Mouse (Mus musculus) limb, embryonic 12.5 days (tissue): ENCODE data around the gene Slc25a53. TPM values are rescaled to one million over a fixed set of nuclear protein-coding genes. Genes with fewer than 3 reads are reported as not detected.
"Not testable (repeated sequence)": the region's sequence is repeated elsewhere in the genome, so short reads cannot be mapped to it uniquely, and the experiment has no call there.

Source experiments
- ATAC-seq: fragments of 200-750 bp; cut with Nextera tagmentation; 2 replicates; pipeline ENCODE4 v1.8.0; 2017; ENCODE audit warnings: low read depth, moderate TSS enrichment; ENCODE audit not compliant: insufficient number of reproducible peaks, insufficient read depth, low FRiP score, low TSS enrichment
- H3K27ac ChIP-seq: fragments of 300-500 bp; sonication (generic); 2 replicates; pipeline ENCODE4 v1.5.1; 2016; ENCODE audit warnings: mild to moderate bottlenecking, moderate library complexity
- H3K27me3 ChIP-seq: fragments of 300-500 bp; sonication (generic); 2 replicates; pipeline ENCODE4 v1.6.1; 2016; ENCODE audit warnings: mild to moderate bottlenecking, moderate library complexity
- H3K36me3 ChIP-seq: fragments of 300-500 bp; sonication (generic); 2 replicates; pipeline ENCODE4 v1.6.1; 2016; ENCODE audit warnings: mild to moderate bottlenecking, moderate library complexity
- H3K4me1 ChIP-seq: fragments of 300-500 bp; sonication (generic); replicated peaks from 2 replicates; pipeline ENCODE4 v1.6.1; 2016
- H3K4me2 ChIP-seq: fragments of 300-500 bp; sonication (generic); 2 replicates; pipeline ENCODE4 v1.6.1; 2016; ENCODE audit warnings: mild to moderate bottlenecking, moderate library complexity
- H3K4me3 ChIP-seq: fragments of 300-500 bp; sonication (generic); replicated peaks from 2 replicates; pipeline ENCODE4 v1.5.1; 2016; ENCODE audit warnings: mild to moderate bottlenecking
- H3K9ac ChIP-seq: fragments of 300-500 bp; sonication (generic); replicated peaks from 2 replicates; pipeline ENCODE4 v1.6.1; 2016; ENCODE audit warnings: mild to moderate bottlenecking, moderate library complexity
- H3K9me3 ChIP-seq: fragments of 300-500 bp; sonication (generic); 2 replicates; pipeline ENCODE4 v1.6.1; 2016; ENCODE audit warnings: mild to moderate bottlenecking, moderate library complexity
- WGBS: fragments of 180-500 bp; shearing (Covaris S2); methylation state at CpG from one replicate; pipeline ENCODE4 v1.1.7; 2016; 5-methylcytosine and 5-hydroxymethylcytosine counted together
- polyA plus RNA-seq: library from polyadenylated mRNA; unstranded; fragments of >200 nt; fragmentation: Nextera tagmentation; extraction: Ambion mirVana; gene quantifications from 2 replicates; pipeline ENCODE4 v1.2.1, GENCODE M21; 2016

The Slc25a53 gene
- polyA plus RNA-seq, 1 experiment from 2014 or later, result 11.2 TPM

DNA sequence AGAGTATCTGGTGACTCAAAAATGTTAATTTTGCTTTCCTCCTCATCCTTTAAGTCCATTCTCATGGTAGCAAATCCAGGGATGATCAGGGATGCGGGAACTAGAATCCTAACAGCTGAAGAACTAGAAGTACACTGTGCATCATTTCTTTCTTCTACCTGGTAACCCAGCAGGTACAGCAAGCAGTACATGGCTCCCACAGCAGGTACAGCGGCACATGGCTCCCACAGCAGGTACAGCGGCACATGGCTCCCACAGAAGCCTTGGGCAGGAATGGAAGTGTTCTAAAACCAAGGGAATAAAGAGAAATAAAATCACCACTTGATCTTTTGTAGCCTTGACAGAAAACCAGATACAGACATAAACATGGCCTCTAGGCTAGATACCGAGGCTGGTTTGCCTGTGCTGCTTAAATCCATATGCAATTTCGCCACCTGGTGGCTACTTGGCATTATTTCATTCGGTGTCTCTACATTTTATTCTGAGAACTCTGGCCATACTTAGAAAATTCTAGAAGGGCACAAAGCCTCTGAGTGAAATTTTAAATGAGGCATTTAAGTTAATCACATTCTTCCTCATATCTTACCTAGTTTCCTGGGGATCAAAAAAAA lies 22.9 kb downstream of the Slc25a53 start:
- Histone ChIP-seq H3K4me2 (no peak overlapping the region), H3K27ac (no peak overlapping the region), H3K36me3 (peaks cover 3% of the 10 kb centered on the region; the same call in 1 of the 2 replicates), H3K27me3 (no peaks in the 10 kb centered on the region), H3K4me1 (no peaks in the 10 kb centered on the region), H3K4me3 (no peak overlapping the region), H3K9me3 (no peaks in the 10 kb centered on the region), H3K9ac (no peak overlapping the region)
- 51% methylated on average over 6 of the region's 6 CpGs for WGBS
- no peak for ATAC-seq

DNA sequence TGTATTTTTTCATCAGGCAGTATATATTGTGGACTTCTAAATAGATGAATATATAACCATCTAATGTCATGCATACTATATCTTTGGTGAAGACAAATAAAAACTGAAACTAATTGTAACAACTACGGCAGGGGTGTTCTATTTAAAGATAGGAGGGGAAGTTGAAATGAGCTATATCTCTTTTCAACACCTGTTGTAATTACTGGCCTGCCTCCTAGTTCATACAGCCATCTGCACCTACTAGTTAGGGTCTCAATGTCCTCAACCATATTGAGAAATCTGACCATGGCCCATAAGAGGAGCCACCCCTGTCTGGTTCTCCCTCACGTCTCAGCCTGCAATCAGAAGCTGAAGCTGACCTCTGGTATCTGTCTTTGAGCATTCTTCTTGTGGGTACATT lies 41.8 kb downstream of the Slc25a53 start:
- H3K4me1 ChIP-seq, result no peaks in the 10 kb centered on the region
- no peak overlapping the region for H3K4me2 ChIP-seq
- peaks cover 43% of the 10 kb centered on the region for H3K27me3 ChIP-seq
- H3K9ac ChIP-seq, result no peak overlapping the region
- no peak overlapping the region for H3K4me3 ChIP-seq
- no peak overlapping the region for H3K27ac ChIP-seq
- no peaks in the 10 kb centered on the region for H3K9me3 ChIP-seq
- WGBS, result 90% methylated on average over 2 of the region's 2 CpGs
- ATAC-seq, result no peak
- no peaks in the 10 kb centered on the region; the same call in 1 of the 2 replicates for H3K36me3 ChIP-seq

GRCm38 (mm10) chrX:136993641-136994040 lies 44.5 kb downstream of the Slc25a53 start:
- peak overlapping the region; percentile 45 for H3K4me3 ChIP-seq
- no peaks in the 10 kb centered on the region for H3K4me1 ChIP-seq
- peak overlapping the region; percentile 60 for H3K4me2 ChIP-seq
- peaks cover 49% of the 10 kb centered on the region for H3K27me3 ChIP-seq
- H3K27ac ChIP-seq, result no peak overlapping the region
- no peak for ATAC-seq
- WGBS, result 28% methylated on average over 14 of the region's 14 CpGs
- peak overlapping the region; percentile 53; the same call in 1 of the 2 replicates for H3K9ac ChIP-seq
- H3K9me3 ChIP-seq, result no peaks in the 10 kb centered on the region
- no peaks in the 10 kb centered on the region for H3K36me3 ChIP-seq

DNA sequence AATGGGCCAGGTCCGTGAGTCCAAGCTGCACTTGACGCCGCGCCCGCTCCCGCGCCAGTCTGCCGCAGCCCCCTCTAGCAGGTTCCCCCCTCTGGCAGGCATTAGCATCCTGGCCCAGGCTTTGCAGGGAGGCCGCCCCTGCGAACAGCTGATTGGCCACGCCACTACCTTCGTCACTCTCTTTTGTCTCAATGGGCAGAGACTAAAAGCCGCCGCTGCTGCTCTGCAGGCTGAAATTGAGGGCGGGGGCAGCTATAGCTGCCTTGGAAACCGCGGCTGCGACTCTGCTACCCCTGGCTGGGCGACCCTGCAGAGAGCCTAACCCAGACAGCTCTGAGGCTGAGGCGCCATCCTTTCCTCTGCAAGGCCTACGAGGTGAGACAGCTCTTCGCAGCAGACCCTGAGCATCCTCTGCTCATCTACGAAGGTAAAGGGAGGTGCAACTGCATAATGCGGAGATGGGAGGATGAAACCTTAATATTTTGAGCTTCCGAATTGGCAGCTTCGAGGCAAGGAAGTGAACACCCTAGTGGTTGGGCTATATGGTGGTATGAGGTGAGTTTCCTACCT lies 45.0 kb downstream of the Slc25a53 start, which contains the start of gene Zcchc18:
Gene Zcchc18, plus strand, starts transcription at position 178 of the 570 bp plus-strand sequence.
- Histone ChIP-seq H3K4me1 (no peaks in the 10 kb centered on the region), H3K27ac (peak within 1 kb of the TSS; percentile 35; the same call in 1 of the 2 replicates), H3K27me3 (peaks cover 49% of the 10 kb centered on the region), H3K9ac (peak within 1 kb of the TSS; percentile 53), H3K9me3 (no peaks in the 10 kb centered on the region), H3K36me3 (no peaks in the 10 kb centered on the region), H3K4me3 (peak within 1 kb of the TSS; percentile 45), H3K4me2 (peak within 1 kb of the TSS; percentile 60)
- peak; percentile 97 for ATAC-seq
- 20% methylated on average over 26 of the region's 26 CpGs for WGBS

GRCm38 (mm10) chrX:136992191-136992965 lies 45.7 kb downstream of the Slc25a53 start:
- H3K9ac ChIP-seq, result peak overlapping the region; percentile 31; the same call in 1 of the 2 replicates
- ATAC-seq, result 0 out of 2 replicates have a peak, but pooled peaks have one; percentile 35
- WGBS, result 23% methylated on average over 19 of the region's 19 CpGs

GRCm38 (mm10) chrX:136991274-136991673 lies 46.8 kb downstream of the Slc25a53 start:
- no peak overlapping the region for H3K4me2 ChIP-seq
- no peak for ATAC-seq
- no peaks in the 10 kb centered on the region for H3K36me3 ChIP-seq
- H3K4me1 ChIP-seq, result no peaks in the 10 kb centered on the region
- no peak overlapping the region for H3K4me3 ChIP-seq
- H3K27me3 ChIP-seq, result peaks cover 49% of the 10 kb centered on the region
- no peak overlapping the region for H3K27ac ChIP-seq
- no peak overlapping the region for H3K9ac ChIP-seq
- WGBS, result 48% methylated on average over 2 of the region's 2 CpGs
- H3K9me3 ChIP-seq, result no peaks in the 10 kb centered on the region

More at GRCm38 (mm10) chrX:136992191-136992965, 45.7 kb downstream of the Slc25a53 start:
- peak overlapping the region; percentile 60 for H3K4me2 ChIP-seq
- H3K27me3 ChIP-seq, result peaks cover 49% of the 10 kb centered on the region
- H3K27ac ChIP-seq, result no peak overlapping the region
- H3K36me3 ChIP-seq, result no peaks in the 10 kb centered on the region
- peak overlapping the region; percentile 45 for H3K4me3 ChIP-seq
- no peaks in the 10 kb centered on the region for H3K4me1 ChIP-seq
- H3K9me3 ChIP-seq, result no peaks in the 10 kb centered on the region

DNA sequence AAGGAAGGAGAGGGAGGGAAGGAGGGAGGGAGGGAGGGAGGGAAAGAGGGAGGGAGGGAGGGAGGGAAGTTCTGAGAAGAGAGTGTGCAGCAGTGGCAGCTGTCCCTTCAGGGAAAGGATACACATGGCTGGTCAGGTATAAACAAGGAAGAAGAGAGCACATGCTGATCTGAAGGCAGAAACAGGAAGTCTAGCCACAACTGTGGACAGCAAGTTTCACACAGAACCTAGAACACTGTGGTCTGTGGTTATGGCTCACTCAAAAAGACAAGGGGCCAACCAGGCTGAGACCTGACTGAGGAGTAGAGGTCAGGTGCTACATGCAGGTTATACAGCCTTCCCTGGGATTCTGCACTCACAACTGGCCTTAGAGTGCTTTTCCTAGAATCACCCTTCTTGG lies 52.1 kb downstream of the Slc25a53 start:
- H3K9me3 ChIP-seq, result no peaks in the 10 kb centered on the region
- H3K4me3 ChIP-seq, result no peak overlapping the region
- H3K27me3 ChIP-seq, result peaks cover 7% of the 10 kb centered on the region
- no peaks in the 10 kb centered on the region for H3K4me1 ChIP-seq
- H3K9ac ChIP-seq, result no peak overlapping the region
- no peaks in the 10 kb centered on the region for H3K36me3 ChIP-seq
- ATAC-seq, result no peak
- H3K27ac ChIP-seq, result no peak overlapping the region
- no peak overlapping the region for H3K4me2 ChIP-seq

DNA sequence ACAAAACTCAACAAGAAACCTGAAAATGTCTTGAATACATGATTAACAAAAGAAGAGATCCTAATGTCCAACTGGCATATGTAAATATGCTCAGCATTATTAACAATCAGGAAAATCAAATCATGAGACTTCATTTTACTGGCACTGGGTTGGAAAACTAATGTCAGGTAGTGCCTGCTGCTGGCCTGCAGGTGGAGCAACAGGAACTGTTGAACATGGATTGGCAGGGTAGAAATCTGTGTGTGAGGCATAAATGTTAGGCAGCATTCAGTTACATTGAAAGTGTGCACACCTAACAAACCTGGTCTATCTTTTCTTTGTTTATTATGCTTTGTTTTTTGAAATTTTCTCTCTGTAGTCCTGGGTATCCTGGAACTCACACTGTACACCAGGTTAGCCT lies 59.5 kb downstream of the Slc25a53 start:
- no peaks in the 10 kb centered on the region for H3K9me3 ChIP-seq
- no peaks in the 10 kb centered on the region for H3K36me3 ChIP-seq
- no peak overlapping the region for H3K27ac ChIP-seq
- H3K4me3 ChIP-seq, result no peak overlapping the region
- no peak for ATAC-seq
- H3K27me3 ChIP-seq, result no peaks in the 10 kb centered on the region
- H3K4me2 ChIP-seq, result no peak overlapping the region
- H3K4me1 ChIP-seq, result no peaks in the 10 kb centered on the region
- no peak overlapping the region for H3K9ac ChIP-seq

- no peaks in the 10 kb centered on the region for H3K36me3 ChIP-seq
- no peaks in the 10 kb centered on the region for H3K27me3 ChIP-seq
- H3K4me1 ChIP-seq, result no peaks in the 10 kb centered on the region
- H3K9me3 ChIP-seq, result no peaks in the 10 kb centered on the region
- H3K4me2 ChIP-seq, result peak within 1 kb of the TSS; percentile 55
- 34% methylated on average over 15 of the region's 15 CpGs for WGBS
- no peak within 1 kb of the TSS for H3K27ac ChIP-seq
- peak within 1 kb of the TSS; percentile 58 for H3K9ac ChIP-seq
- H3K4me3 ChIP-seq, result peak within 1 kb of the TSS; percentile 44
- ATAC-seq, result peak; percentile 100
Measured at GRCm38 (mm10) chrX:136976424-136977084, 61.5 kb downstream of the Slc25a53 start, which contains the start of the genes Tmsb15l and Tmsb15b1. Gene Tmsb15l, minus strand, starts transcription at chrX:136976869. Gene Tmsb15b1, minus strand, starts transcription at chrX:136976874.

- ATAC-seq, H3K27ac ChIP-seq, H3K36me3 ChIP-seq, H3K27me3 ChIP-seq, H3K4me1 ChIP-seq, H3K9me3 ChIP-seq: not testable (repeated sequence)
- H3K4me3 ChIP-seq, result peak within 1 kb of the TSS; percentile 44
- WGBS, result 86% methylated on average over 6 of the region's 6 CpGs
- H3K9ac ChIP-seq, result peak within 1 kb of the TSS; percentile 58
- H3K4me2 ChIP-seq, result peak within 1 kb of the TSS; percentile 55
Measured at GRCm38 (mm10) chrX:136975397-136975796, 62.7 kb downstream of the Slc25a53 start, which contains the start of gene Tmsb15b2. Gene Tmsb15b2, minus strand, starts transcription at chrX:136975497.

- ATAC-seq, result no peak
- H3K9ac ChIP-seq, result no peak overlapping the region
- H3K36me3 ChIP-seq, result no peaks in the 10 kb centered on the region
- no peaks in the 10 kb centered on the region for H3K9me3 ChIP-seq
- no peaks in the 10 kb centered on the region for H3K4me1 ChIP-seq
- no peak overlapping the region for H3K4me2 ChIP-seq
- no peak overlapping the region for H3K27ac ChIP-seq
- H3K27me3 ChIP-seq, result no peaks in the 10 kb centered on the region
- 30% methylated on average over 2 of the region's 2 CpGs for WGBS
- no peak overlapping the region for H3K4me3 ChIP-seq
Measured at GRCm38 (mm10) chrX:136959688-136960087, 78.4 kb downstream of the Slc25a53 start.
